Mouse (Mus musculus): Measurements from ENCODE around the gene Hcls1. TPM values are rescaled to one million over a fixed set of nuclear protein-coding genes. Genes with fewer than 3 reads are reported as not detected.

Gene Hcls1
- total RNA-seq (2021) = 1 to 10 TPM; 7.2 to 8.3 TPM
- long read RNA-seq, experiment 1, partial matches to known transcripts = 0 of 1 reads
- long read RNA-seq, experiment 1, other reads (novel, unspliced or antisense) = 0 of 1 reads
- long read RNA-seq, experiment 2, partial matches to known transcripts = 0 of 1 reads
- long read RNA-seq, experiment 2, other reads (novel, unspliced or antisense) = 0 of 1 reads

GRCm38 (mm10) chr16:36934841-36935620, at the start of gene Hcls1:
TSS of gene Hcls1 (plus strand) at chr16:36934983.
- DNase-seq (ENCODE audit: low spot score in 2 of 2) = no peak

- no peak for DNase-seq (ENCODE audit: low spot score in 2 of 2)
Measured at GRCm38 (mm10) chr16:36885912-36886311, 48.9 kb upstream of the Hcls1 start.

- DNase-seq (ENCODE audit: low spot score in 2 of 2) = no peak
Measured at GRCm38 (mm10) chr16:36887546-36887945, 47.2 kb upstream of the Hcls1 start.

GRCm38 (mm10) chr16:36890559-36890958, 44.2 kb upstream of the Hcls1 start:
- DNase-seq (ENCODE audit: low spot score in 2 of 2) = no peak

- DNase-seq (ENCODE audit: low spot score in 2 of 2) = no peak
Measured at GRCm38 (mm10) chr16:36891415-36891814, 43.4 kb upstream of the Hcls1 start.

GRCm38 (mm10) chr16:36893317-36893716, 41.5 kb upstream of the Hcls1 start:
- no peak for DNase-seq (ENCODE audit: low spot score in 2 of 2)

GRCm38 (mm10) chr16:36896712-36897111, 38.1 kb upstream of the Hcls1 start:
- DNase-seq (ENCODE audit: low spot score in 2 of 2) = no peak

- no peak for DNase-seq (ENCODE audit: low spot score in 2 of 2)
Measured at GRCm38 (mm10) chr16:36903156-36903555, 31.6 kb upstream of the Hcls1 start.

- DNase-seq (ENCODE audit: low spot score in 2 of 2) = no peak
Measured at GRCm38 (mm10) chr16:36911909-36912308, 22.9 kb upstream of the Hcls1 start.

GRCm38 (mm10) chr16:36912311-36912710, 22.5 kb upstream of the Hcls1 start:
- no peak for DNase-seq (ENCODE audit: low spot score in 2 of 2)

GRCm38 (mm10) chr16:36914195-36914594, 20.6 kb upstream of the Hcls1 start:
- no peak for DNase-seq (ENCODE audit: low spot score in 2 of 2)

- peak in 1 of 2 experiments; percentile 5 for DNase-seq (ENCODE audit: low spot score in 2 of 2)
Measured at GRCm38 (mm10) chr16:36918505-36918904, 16.3 kb upstream of the Hcls1 start.

- DNase-seq (ENCODE audit: low spot score in 2 of 2) = no peak
Measured at GRCm38 (mm10) chr16:36920410-36920809, 14.4 kb upstream of the Hcls1 start.

GRCm38 (mm10) chr16:36921067-36921613, 13.6 kb upstream of the Hcls1 start:
- no peak for DNase-seq (ENCODE audit: low spot score in 2 of 2)

- no peak for DNase-seq (ENCODE audit: low spot score in 2 of 2)
Measured at GRCm38 (mm10) chr16:36921980-36922379, 12.8 kb upstream of the Hcls1 start.

- DNase-seq (ENCODE audit: low spot score in 2 of 2) = no peak
Measured at GRCm38 (mm10) chr16:36924312-36924711, 10.5 kb upstream of the Hcls1 start.

- no peak for DNase-seq (ENCODE audit: low spot score in 2 of 2)
Measured at GRCm38 (mm10) chr16:36925351-36925750, 9.4 kb upstream of the Hcls1 start.

GRCm38 (mm10) chr16:36925797-36926196, 9.0 kb upstream of the Hcls1 start:
- no peak for DNase-seq (ENCODE audit: low spot score in 2 of 2)

GRCm38 (mm10) chr16:36926514-36927447, 8.0 kb upstream of the Hcls1 start:
- no peak for DNase-seq (ENCODE audit: low spot score in 2 of 2)

GRCm38 (mm10) chr16:36927495-36928105, 7.2 kb upstream of the Hcls1 start:
- no peak for DNase-seq (ENCODE audit: low spot score in 2 of 2)

- DNase-seq (ENCODE audit: low spot score in 2 of 2) = no peak
Measured at GRCm38 (mm10) chr16:36928106-36928500, 6.7 kb upstream of the Hcls1 start.
